Mouse (Mus musculus): ENCODE results near the gene Lingo2. TPM values are rescaled to one million over a fixed set of nuclear protein-coding genes. Genes with fewer than 3 reads are reported as not detected.

The Lingo2 gene
- polyA plus RNA-seq, 1 experiment = not detected

DNA sequence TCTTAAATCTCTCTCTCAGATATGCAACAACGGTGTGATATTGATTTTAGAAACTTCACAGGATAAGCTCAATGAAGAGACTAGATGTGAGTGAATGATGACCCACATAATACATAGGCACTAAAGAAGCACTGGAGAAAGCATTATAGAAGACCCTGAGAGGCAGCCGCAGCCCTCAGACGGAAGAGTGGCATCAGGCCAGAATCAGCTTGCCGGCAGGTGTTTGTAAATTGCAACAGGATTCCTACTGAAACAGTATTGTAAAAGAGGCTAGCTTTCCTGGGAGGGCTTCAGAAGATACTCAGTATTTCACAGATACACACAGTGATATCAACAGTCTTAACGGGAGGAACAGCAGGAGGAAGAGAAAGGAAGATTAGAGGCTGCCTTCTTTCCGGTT lies 1184.6 kb downstream of the Lingo2 start:
- H3K36me3 ChIP-seq (ENCODE audit: control insufficient read depth) = no peaks in the 10 kb centered on the region
- no peaks in the 10 kb centered on the region for H3K27me3 ChIP-seq (ENCODE audit: control insufficient read depth)
- TF ChIP-seq GATA1 (IDR thresholded peaks at IDR 0.05; ENCODE audit: low read length) (no peak), TAL1 (IDR thresholded peaks at IDR 0.05; ENCODE audit: low read length) (no peak)
- H3K4me1 ChIP-seq (ENCODE audit: control insufficient read depth) = no peaks in the 10 kb centered on the region
- H3K9me3 ChIP-seq (ENCODE audit: control insufficient read depth, low read length) = no peaks in the 10 kb centered on the region
- H3K4me3 ChIP-seq (replicated peaks) = no peak overlapping the region

DNA sequence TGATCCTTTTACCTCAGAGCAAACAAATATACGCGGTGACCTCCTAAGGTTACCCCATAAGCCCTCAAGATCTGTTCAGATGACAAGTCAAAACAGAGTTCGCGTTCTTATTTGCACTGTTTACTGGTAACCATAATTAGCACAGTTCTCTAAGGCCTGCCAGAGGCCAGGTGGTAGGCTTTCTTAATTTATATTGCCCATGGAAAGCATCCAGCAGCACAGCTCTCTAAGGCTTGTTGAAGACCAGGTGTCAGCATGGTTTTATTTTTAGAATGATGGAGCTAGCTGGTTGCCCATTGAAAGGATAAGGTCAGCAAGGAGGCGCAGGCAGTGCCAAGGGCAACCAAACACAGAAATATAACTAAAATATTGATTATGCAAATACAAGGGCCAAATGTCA lies 1190.4 kb downstream of the Lingo2 start:
- Histone ChIP-seq H3K9me3 (ENCODE audit: control insufficient read depth, low read length) (no peaks in the 10 kb centered on the region), H3K27me3 (ENCODE audit: control insufficient read depth) (no peaks in the 10 kb centered on the region)
- TF ChIP-seq TAL1 (IDR thresholded peaks at IDR 0.05; ENCODE audit: low read length) (no peak), GATA1 (IDR thresholded peaks at IDR 0.05; ENCODE audit: low read length) (no peak)

GRCm38 (mm10) chr4:35752121-35752860 lies 1199.3 kb downstream of the Lingo2 start:
- TF ChIP-seq GATA1 (IDR thresholded peaks at IDR 0.05; ENCODE audit: low read length) = no peak
- TF ChIP-seq TAL1 (IDR thresholded peaks at IDR 0.05; ENCODE audit: low read length) = no peak
- H3K27me3 ChIP-seq (ENCODE audit: control insufficient read depth) = no peaks in the 10 kb centered on the region
- H3K36me3 ChIP-seq (ENCODE audit: control insufficient read depth) = no peaks in the 10 kb centered on the region
- H3K4me3 ChIP-seq (replicated peaks) = no peak overlapping the region
- no peaks in the 10 kb centered on the region for H3K9me3 ChIP-seq (ENCODE audit: control insufficient read depth, low read length)
- no peaks in the 10 kb centered on the region for H3K4me1 ChIP-seq (ENCODE audit: control insufficient read depth)

More for the DNA sequence above, 1190.4 kb downstream of the Lingo2 start:
- Histone ChIP-seq H3K4me1 (ENCODE audit: control insufficient read depth) (no peaks in the 10 kb centered on the region), H3K36me3 (ENCODE audit: control insufficient read depth) (no peaks in the 10 kb centered on the region), H3K4me3 (replicated peaks) (no peak overlapping the region)

DNA sequence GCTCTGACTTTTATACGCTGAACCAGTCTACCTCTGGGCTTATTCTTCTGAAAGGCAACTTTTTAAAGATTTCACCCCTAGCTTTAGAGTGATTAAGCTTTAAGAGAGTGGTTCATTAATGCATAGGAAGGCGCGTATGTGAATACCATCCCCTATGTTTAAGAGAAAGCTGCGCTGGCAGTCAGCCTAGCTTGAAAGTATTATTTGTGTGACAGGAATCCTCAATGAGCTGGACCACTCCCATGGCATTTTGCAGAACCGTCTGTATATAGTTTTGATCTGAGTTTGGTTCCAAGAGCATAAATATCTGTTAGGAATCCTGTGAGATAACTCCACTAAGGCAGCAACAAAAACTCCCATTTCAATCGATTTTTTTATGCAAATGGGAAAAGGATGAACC lies 1204.9 kb downstream of the Lingo2 start:
- Histone ChIP-seq H3K9me3 (ENCODE audit: control insufficient read depth, low read length) (no peaks in the 10 kb centered on the region; the same call in 1 of the 2 replicates), H3K36me3 (ENCODE audit: control insufficient read depth) (no peaks in the 10 kb centered on the region), H3K4me3 (replicated peaks) (no peak overlapping the region), H3K27me3 (ENCODE audit: control insufficient read depth) (no peaks in the 10 kb centered on the region), H3K4me1 (ENCODE audit: control insufficient read depth) (no peaks in the 10 kb centered on the region)
- TF ChIP-seq GATA1 (IDR thresholded peaks at IDR 0.05; ENCODE audit: low read length) (no peak), TAL1 (IDR thresholded peaks at IDR 0.05; ENCODE audit: low read length) (no peak)

- no peak overlapping the region for H3K4me3 ChIP-seq (replicated peaks)
- H3K27me3 ChIP-seq (ENCODE audit: control insufficient read depth) = no peaks in the 10 kb centered on the region
- TF ChIP-seq GATA1 (IDR thresholded peaks at IDR 0.05; ENCODE audit: low read length) (no peak), TAL1 (IDR thresholded peaks at IDR 0.05; ENCODE audit: low read length) (no peak)
- H3K36me3 ChIP-seq (ENCODE audit: control insufficient read depth) = no peaks in the 10 kb centered on the region
- H3K4me1 ChIP-seq (ENCODE audit: control insufficient read depth) = no peaks in the 10 kb centered on the region
- H3K9me3 ChIP-seq (ENCODE audit: control insufficient read depth, low read length) = no peaks in the 10 kb centered on the region
These were observed 1226.8 kb downstream of the Lingo2 start for GRCm38 (mm10) chr4:35724774-35725173.

DNA sequence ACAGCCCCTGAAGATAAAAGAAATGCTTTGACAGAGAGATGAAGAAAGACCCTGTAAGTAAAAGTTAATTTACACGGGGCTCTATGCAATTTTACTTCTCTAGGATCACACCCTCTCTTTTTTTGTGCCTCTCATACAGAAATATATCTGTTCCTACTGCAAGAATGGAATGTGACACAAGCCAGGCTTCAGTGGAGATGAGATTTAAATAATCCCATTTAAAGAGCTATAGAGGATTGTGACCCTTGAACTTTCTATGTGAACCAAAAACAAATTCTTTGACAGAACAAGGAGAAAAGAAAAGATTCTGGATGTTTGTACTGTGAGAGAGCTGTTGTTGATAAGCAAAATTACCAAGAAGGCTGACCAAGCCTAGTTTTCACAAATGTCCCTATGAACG lies 1247.4 kb downstream of the Lingo2 start:
- TF ChIP-seq GATA1 (IDR thresholded peaks at IDR 0.05; ENCODE audit: low read length) (no peak), TAL1 (IDR thresholded peaks at IDR 0.05; ENCODE audit: low read length) (no peak)
- H3K27me3 ChIP-seq (ENCODE audit: control insufficient read depth) = no peaks in the 10 kb centered on the region
- H3K4me1 ChIP-seq (ENCODE audit: control insufficient read depth) = no peaks in the 10 kb centered on the region
- H3K9me3 ChIP-seq (ENCODE audit: control insufficient read depth, low read length) = peaks cover 14% of the 10 kb centered on the region
- H3K4me3 ChIP-seq (replicated peaks) = no peak overlapping the region
- H3K36me3 ChIP-seq (ENCODE audit: control insufficient read depth) = no peaks in the 10 kb centered on the region

- Histone ChIP-seq H3K27me3 (ENCODE audit: control insufficient read depth) (no peaks in the 10 kb centered on the region), H3K4me3 (replicated peaks) (no peak overlapping the region), H3K4me1 (ENCODE audit: control insufficient read depth) (no peaks in the 10 kb centered on the region), H3K36me3 (ENCODE audit: control insufficient read depth) (no peaks in the 10 kb centered on the region), H3K9me3 (ENCODE audit: control insufficient read depth, low read length) (no peaks in the 10 kb centered on the region)
- TF ChIP-seq GATA1 (IDR thresholded peaks at IDR 0.05; ENCODE audit: low read length) (no peak), TAL1 (IDR thresholded peaks at IDR 0.05; ENCODE audit: low read length) (no peak)
These were observed 1248.9 kb downstream of the Lingo2 start for GRCm38 (mm10) chr4:35702661-35703060.

GRCm38 (mm10) chr4:35695137-35695522 lies 1256.4 kb downstream of the Lingo2 start:
- TF ChIP-seq GATA1 (IDR thresholded peaks at IDR 0.05; ENCODE audit: low read length) (no peak), TAL1 (IDR thresholded peaks at IDR 0.05; ENCODE audit: low read length) (no peak)
- H3K4me3 ChIP-seq (replicated peaks) = no peak overlapping the region
- H3K36me3 ChIP-seq (ENCODE audit: control insufficient read depth) = no peaks in the 10 kb centered on the region
- no peaks in the 10 kb centered on the region for H3K4me1 ChIP-seq (ENCODE audit: control insufficient read depth)
- no peaks in the 10 kb centered on the region for H3K9me3 ChIP-seq (ENCODE audit: control insufficient read depth, low read length)
- no peaks in the 10 kb centered on the region for H3K27me3 ChIP-seq (ENCODE audit: control insufficient read depth)

- H3K36me3 ChIP-seq (ENCODE audit: control insufficient read depth) = no peaks in the 10 kb centered on the region
- TF ChIP-seq TAL1 (IDR thresholded peaks at IDR 0.05; ENCODE audit: low read length) (no peak), GATA1 (IDR thresholded peaks at IDR 0.05; ENCODE audit: low read length) (no peak)
These were observed 1257.0 kb downstream of the Lingo2 start for GRCm38 (mm10) chr4:35694360-35695136.

More at GRCm38 (mm10) chr4:35694360-35695136, 1257.0 kb downstream of the Lingo2 start:
- Histone ChIP-seq H3K4me3 (replicated peaks) (no peak overlapping the region), H3K27me3 (ENCODE audit: control insufficient read depth) (no peaks in the 10 kb centered on the region), H3K4me1 (ENCODE audit: control insufficient read depth) (no peaks in the 10 kb centered on the region), H3K9me3 (ENCODE audit: control insufficient read depth, low read length) (no peaks in the 10 kb centered on the region)
